Mouse (Mus musculus) midbrain, embryonic 14.5 days (tissue): Measurements from ENCODE around the gene Sun1. TPM values are rescaled to one million over a fixed set of nuclear protein-coding genes. Genes with fewer than 3 reads are reported as not detected.

Experiments used
- ATAC-seq: fragments of 200-750 bp; cut with Nextera tagmentation; 2 replicates; pipeline ENCODE4 v1.8.0; 2017; ENCODE audit warnings: moderate number of reproducible peaks, moderate library complexity; ENCODE audit not compliant: low FRiP score, low TSS enrichment
- DNase-seq: peaks from one replicate; pipeline ENCODE4 v3.0.0-alpha.2; 2015
- H3K27ac ChIP-seq: fragments of 300-500 bp; sonication (generic); replicated peaks from 2 replicates; pipeline ENCODE4 v1.5.1; 2014; ENCODE audit warnings: mild to moderate bottlenecking, low read depth, low read length, moderate library complexity
- H3K27me3 ChIP-seq: fragments of 300-500 bp; sonication (generic); 2 replicates; pipeline ENCODE4 v1.6.1; 2014; ENCODE audit warnings: low read length, control low read depth, mixed read lengths; ENCODE audit not compliant: control insufficient read depth, insufficient read depth
- H3K36me3 ChIP-seq: fragments of 300-500 bp; sonication (generic); 2 replicates; pipeline ENCODE4 v1.6.1; 2014; ENCODE audit warnings: low read length, control low read depth; ENCODE audit not compliant: control insufficient read depth, insufficient read depth
- H3K4me1 ChIP-seq: fragments of 300-500 bp; sonication (generic); 2 replicates; pipeline ENCODE4 v1.6.1; 2014; ENCODE audit warnings: mild to moderate bottlenecking, antibody characterized with exemption, low read length, control low read depth; ENCODE audit not compliant: control insufficient read depth, insufficient read depth
- H3K4me2 ChIP-seq: fragments of 300-500 bp; sonication (generic); 2 replicates; pipeline ENCODE4 v1.6.1; 2014; ENCODE audit warnings: mild to moderate bottlenecking, low read length, moderate library complexity
- H3K4me3 ChIP-seq: fragments of 300-500 bp; sonication (generic); replicated peaks from 2 replicates; pipeline ENCODE4 v1.5.1; 2014; ENCODE audit warnings: low read depth, low read length
- H3K9ac ChIP-seq: fragments of 300-500 bp; sonication (generic); replicated peaks from 2 replicates; pipeline ENCODE4 v1.6.1; 2014; ENCODE audit warnings: mild to moderate bottlenecking, low read length, moderate library complexity
- H3K9me3 ChIP-seq: fragments of 300-500 bp; sonication (generic); 2 replicates; pipeline ENCODE4 v1.6.1; 2016; ENCODE audit warnings: low read length, control low read depth, mixed read lengths; ENCODE audit not compliant: control insufficient read depth
- WGBS: fragments of 180-500 bp; shearing (Covaris S2); extraction: QIAGEN DNeasy Blood & Tissue Kit; methylation state at CpG from one replicate; pipeline ENCODE4 v1.1.7; 2014; 5-methylcytosine and 5-hydroxymethylcytosine counted together
- polyA plus RNA-seq: library from polyadenylated mRNA; unstranded; fragments of >200 nt; fragmentation: Nextera tagmentation; extraction: Ambion mirVana; gene quantifications from 2 replicates; pipeline ENCODE4 v1.2.1, GENCODE M21; 2014

Sun1 gene
- polyA plus RNA-seq, 1 experiment from 2014 or later: 48.3 TPM

DNA sequence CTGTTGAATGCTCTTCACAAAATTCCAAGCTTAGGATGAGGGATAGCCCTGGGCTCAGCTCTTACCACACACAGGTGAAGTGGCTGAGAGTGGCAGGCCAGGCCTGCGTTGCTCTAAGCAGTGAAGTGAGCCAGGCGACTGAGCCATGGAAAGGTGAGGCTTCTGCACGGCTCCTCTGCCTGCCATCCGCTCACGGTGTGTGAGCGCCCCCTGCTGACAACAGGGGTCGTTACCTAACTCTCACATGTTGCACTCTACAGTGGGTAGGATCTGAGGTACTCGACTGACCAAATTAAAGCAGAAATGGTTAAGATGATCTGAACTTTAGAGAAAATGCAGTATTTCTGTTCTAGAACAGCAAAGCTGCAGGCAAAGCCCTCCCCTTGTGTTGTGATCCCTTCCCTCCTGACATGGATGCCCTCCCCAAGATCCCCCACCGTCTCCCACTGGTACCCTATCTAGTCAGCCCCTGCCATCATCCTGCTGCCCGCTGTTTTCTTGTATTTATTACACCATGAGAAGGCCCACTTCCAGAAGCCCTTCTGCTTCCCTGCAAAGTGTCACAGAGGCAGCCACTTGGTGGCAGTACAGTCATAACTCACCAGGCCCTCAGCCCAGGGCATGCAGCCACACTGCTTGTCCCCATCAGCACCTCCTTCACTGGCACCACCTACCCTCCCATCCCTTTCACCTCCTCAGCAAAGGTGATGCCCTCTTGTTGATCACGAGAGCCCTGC, 21.4 kb upstream of the Sun1 start:
- Histone ChIP-seq H3K36me3 (peaks cover 68% of the 10 kb centered on the region), H3K4me2 (no peak overlapping the region), H3K9ac (no peak overlapping the region), H3K27ac (no peak overlapping the region), H3K4me3 (no peak overlapping the region), H3K27me3 (no peaks in the 10 kb centered on the region), H3K9me3 (no peaks in the 10 kb centered on the region), H3K4me1 (0 out of 2 replicates have a peak, but pooled peaks cover 9% of the 10 kb centered on the region)
- ATAC-seq (peak; percentile 64; the same call in 1 of the 2 replicates), DNase-seq (peak; percentile 94)
- 29% methylated on average over 11 of the region's 11 CpGs for WGBS

DNA sequence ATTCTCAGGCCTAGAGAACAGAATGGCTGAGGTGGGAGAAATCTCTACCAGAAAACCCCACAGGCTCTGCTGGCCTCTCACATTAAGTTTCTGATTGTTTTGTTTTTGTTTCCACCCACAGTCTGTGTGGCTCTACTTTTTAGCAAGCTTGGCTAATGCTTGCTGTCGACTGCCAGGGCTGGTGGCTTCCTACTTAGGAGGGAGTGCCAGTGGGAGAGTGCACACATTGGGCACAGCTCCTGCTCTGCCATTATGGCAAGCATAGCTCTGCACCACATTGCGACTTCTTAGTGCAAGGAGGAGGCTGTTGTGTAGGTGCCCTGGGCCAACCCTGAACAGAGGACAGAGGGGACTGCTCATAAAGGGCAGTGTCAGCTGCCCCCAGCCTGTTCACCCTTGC, 17.3 kb upstream of the Sun1 start:
- Histone ChIP-seq H3K9me3 (no peaks in the 10 kb centered on the region), H3K27me3 (no peaks in the 10 kb centered on the region), H3K4me1 (no peaks in the 10 kb centered on the region), H3K36me3 (peaks cover 78% of the 10 kb centered on the region), H3K9ac (no peak overlapping the region), H3K4me2 (no peak overlapping the region), H3K4me3 (no peak overlapping the region), H3K27ac (no peak overlapping the region)
- WGBS: 94% methylated on average over 2 of the region's 2 CpGs
- ATAC-seq (no peak), DNase-seq (no peak)

DNA sequence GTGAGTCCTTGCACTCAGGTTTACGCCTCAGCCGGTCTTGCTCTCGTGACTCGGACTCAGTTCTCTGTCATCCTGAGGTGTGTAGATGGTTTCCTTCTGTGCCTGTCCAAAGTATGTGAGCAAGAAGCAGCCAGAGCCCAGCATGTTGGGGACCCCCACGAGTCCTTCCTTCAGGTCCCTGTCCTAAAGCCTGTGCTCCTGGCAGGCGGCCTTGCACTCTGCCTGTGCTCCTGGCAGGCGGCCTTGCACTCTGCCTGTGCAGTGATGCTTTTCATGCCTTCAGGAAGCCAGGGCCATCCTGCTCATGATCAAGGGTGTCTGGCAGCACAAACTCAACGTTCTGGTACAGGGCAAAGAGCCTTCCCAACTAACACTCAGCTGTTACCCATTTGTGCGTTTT, 16.8 kb upstream of the Sun1 start:
- H3K36me3 ChIP-seq: peaks cover 74% of the 10 kb centered on the region
- H3K9me3 ChIP-seq: no peaks in the 10 kb centered on the region
- no peaks in the 10 kb centered on the region for H3K27me3 ChIP-seq
- H3K27ac ChIP-seq: no peak overlapping the region
- H3K4me3 ChIP-seq: no peak overlapping the region
- DNase-seq (no peak), ATAC-seq (no peak)
- WGBS: 95% methylated on average over 9 of the region's 9 CpGs
- H3K4me1 ChIP-seq: no peaks in the 10 kb centered on the region
- no peak overlapping the region for H3K4me2 ChIP-seq
- no peak overlapping the region for H3K9ac ChIP-seq

DNA sequence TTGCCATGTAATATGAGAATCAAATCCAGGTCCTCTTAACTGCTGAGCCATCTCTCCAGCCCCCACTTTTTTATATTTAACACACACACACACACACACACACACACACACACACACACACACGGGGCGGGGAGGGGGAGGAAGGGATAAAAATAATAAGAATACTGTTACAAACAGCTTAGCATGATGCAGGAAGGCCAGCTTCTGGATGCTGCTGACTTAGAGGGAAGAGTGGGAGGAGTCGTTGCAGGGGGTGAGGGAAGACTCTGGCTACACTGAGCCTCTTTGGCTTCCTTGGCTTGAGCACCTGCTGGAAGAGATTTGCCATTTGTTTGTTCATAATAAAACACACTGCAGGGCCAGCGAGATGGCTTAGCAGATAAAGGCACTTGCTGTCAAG, 15.5 kb upstream of the Sun1 start:
- Histone ChIP-seq H3K4me3 (no peak overlapping the region), H3K9me3 (no peaks in the 10 kb centered on the region), H3K9ac (no peak overlapping the region), H3K27me3 (no peaks in the 10 kb centered on the region), H3K27ac (no peak overlapping the region), H3K36me3 (peaks cover 70% of the 10 kb centered on the region), H3K4me2 (no peak overlapping the region), H3K4me1 (no peaks in the 10 kb centered on the region)
- DNase-seq (no peak), ATAC-seq (no peak)
- 90% methylated on average over 4 of the region's 4 CpGs for WGBS

DNA sequence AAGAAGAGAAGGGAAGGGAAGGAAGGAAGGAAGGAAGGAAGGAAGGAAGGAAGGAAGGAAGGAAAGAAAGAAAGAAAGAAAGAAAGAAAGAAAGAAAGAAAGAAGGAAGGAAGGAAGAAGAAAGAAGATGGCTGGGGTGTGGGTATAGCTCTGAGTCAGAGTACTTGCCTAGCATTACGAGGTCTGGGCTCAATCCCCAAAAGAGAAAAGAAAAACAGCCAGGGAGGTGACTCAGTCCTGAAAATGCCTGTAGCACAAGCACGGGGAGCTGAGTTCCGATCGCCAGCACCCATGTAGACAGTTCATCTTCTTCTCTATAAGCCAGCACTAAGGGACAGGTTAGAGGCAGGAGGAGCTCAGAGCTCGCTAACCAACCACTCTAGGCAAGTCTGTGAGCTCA, 10.7 kb upstream of the Sun1 start:
- DNase-seq: no peak
- Histone ChIP-seq H3K9ac (no peak overlapping the region), H3K27me3 (no peaks in the 10 kb centered on the region), H3K36me3 (peaks cover 32% of the 10 kb centered on the region), H3K9me3 (no peaks in the 10 kb centered on the region), H3K4me2 (no peak overlapping the region), H3K4me1 (no peaks in the 10 kb centered on the region), H3K27ac (no peak overlapping the region), H3K4me3 (no peak overlapping the region)
- WGBS: 94% methylated on average over 5 of the region's 5 CpGs
- ATAC-seq: no peak

DNA sequence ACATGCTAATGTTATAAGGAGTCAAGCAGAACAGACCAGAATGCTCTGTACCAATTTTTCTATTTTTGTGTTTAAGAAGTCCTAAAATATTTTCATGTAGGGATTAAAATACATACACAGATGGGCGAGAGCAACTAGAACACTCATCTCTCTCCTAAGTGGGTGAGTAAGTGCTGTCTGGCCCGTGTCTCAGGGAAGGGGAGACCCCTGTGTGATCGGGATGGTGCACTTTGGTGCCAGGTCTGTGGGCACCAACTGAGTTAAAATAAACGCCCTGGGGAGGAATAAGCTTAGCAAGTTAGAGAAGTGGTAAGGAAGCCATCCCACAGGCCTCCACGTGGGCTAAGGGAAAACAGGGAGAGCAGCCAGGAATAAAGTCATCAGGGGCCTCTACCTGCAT, 9.5 kb upstream of the Sun1 start:
- H3K4me2 ChIP-seq: no peak overlapping the region
- 79% methylated on average over 5 of the region's 5 CpGs for WGBS

DNA sequence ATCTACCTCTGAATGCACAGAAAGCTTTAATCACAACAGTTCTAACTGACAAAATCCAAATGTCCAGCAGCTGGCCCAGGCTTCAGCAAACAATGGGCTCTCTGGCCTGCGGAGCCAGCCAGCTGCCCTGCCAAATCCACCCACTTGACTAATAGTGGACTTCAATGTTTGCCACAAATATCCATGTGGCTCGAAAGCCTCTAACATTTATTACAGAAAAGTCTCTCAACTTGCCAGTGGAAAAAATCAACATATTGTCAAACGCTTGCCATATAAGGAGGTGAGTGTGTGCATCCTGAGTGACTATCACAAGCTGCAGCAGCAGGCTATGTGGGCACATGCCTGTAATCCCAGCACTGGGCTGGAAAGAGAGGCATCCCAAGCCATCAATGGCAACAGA, 1.7 kb upstream of the Sun1 start:
- DNase-seq: no peak
- H3K27ac ChIP-seq: no peak overlapping the region
- peaks cover 14% of the 10 kb centered on the region for H3K4me1 ChIP-seq
- no peak overlapping the region for H3K9ac ChIP-seq
- no peak for ATAC-seq
- WGBS: 88% methylated on average over 3 of the region's 3 CpGs
- H3K4me2 ChIP-seq: no peak overlapping the region
- H3K9me3 ChIP-seq: no peaks in the 10 kb centered on the region
- no peaks in the 10 kb centered on the region for H3K27me3 ChIP-seq
- 0 out of 2 replicates have a peak, but pooled peaks cover 3% of the 10 kb centered on the region for H3K36me3 ChIP-seq
- no peak overlapping the region for H3K4me3 ChIP-seq

More for the DNA sequence above, 9.5 kb upstream of the Sun1 start:
- Histone ChIP-seq H3K4me3 (no peak overlapping the region), H3K36me3 (peaks cover 20% of the 10 kb centered on the region), H3K27ac (no peak overlapping the region), H3K9ac (no peak overlapping the region), H3K27me3 (no peaks in the 10 kb centered on the region), H3K4me1 (no peaks in the 10 kb centered on the region), H3K9me3 (no peaks in the 10 kb centered on the region)
- no peak for DNase-seq
- no peak for ATAC-seq

DNA sequence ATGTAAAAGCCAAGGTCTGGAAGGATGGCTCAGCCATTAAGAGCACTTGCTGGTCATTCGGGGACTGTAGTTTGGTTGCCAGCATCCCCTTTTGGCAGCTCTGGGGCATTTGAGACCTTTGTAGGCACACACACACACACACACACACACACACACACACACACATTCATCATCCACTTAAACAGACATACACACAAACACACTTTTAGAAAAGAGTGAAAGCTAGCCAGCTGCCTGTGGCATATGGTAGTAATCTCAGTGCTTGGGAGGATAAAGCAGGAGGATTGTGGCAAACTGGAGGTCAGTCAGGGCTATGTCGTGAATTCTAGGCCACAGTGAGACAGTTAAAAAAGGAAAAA, 822 bp upstream of the Sun1 start:
- H3K9me3 ChIP-seq: no peaks in the 10 kb centered on the region
- H3K27ac ChIP-seq: peak overlapping the region; percentile 80
- 41% methylated on average over 2 of the region's 2 CpGs for WGBS
- H3K9ac ChIP-seq: peak overlapping the region; percentile 65; the same call in 1 of the 2 replicates
- no peaks in the 10 kb centered on the region for H3K27me3 ChIP-seq
- DNase-seq: no peak
- peak overlapping the region; percentile 84 for H3K4me2 ChIP-seq
- H3K4me1 ChIP-seq: peaks cover 14% of the 10 kb centered on the region
- peak overlapping the region; percentile 97 for H3K4me3 ChIP-seq
- ATAC-seq: no peak
- 0 out of 2 replicates have a peak, but pooled peaks cover 3% of the 10 kb centered on the region for H3K36me3 ChIP-seq
